Mouse (Mus musculus): Measurements from ENCODE around the gene Clybl. TPM values are rescaled to one million over a fixed set of nuclear protein-coding genes. Genes with fewer than 3 reads are reported as not detected.

Gene Clybl
- polyA plus RNA-seq, 1 experiment from 2014 or later: 28.8 TPM

DNA sequence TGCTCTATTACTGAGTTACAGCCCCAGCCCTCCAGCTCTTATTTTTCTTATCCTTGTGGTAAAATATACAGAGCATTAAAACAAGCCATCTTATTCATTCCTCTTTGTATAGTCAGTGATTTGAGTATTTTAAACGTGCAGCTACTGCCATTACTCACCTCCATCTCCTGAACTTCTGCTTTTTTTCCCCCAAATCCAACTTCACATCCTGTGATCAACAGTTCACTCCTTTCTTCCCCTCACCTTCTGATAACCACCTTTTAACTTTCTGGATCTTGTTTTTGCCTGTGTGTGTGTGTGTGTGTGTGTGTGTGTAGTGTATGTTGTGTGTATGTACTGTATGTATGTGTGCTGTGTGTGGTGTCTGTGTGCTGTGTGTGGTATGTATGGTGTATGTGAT lies 122.3 kb downstream of the Clybl start:
- H3K36me3 ChIP-seq (ENCODE audit: control insufficient read depth, insufficient read depth, low read length): no peaks in the 10 kb centered on the region
- no peak for DNase-seq (ENCODE audit: low spot score)
- H3K27me3 ChIP-seq (ENCODE audit: control insufficient read depth, insufficient read depth, low read length): no peaks in the 10 kb centered on the region
- H3K9ac ChIP-seq (ENCODE audit: low read length): no peak overlapping the region
- TF ChIP-seq CTCF (IDR thresholded peaks at IDR 0.05; ENCODE audit: low read depth) (no peak), EP300 (optimal IDR thresholded peaks at IDR 0.05) (no peak)
- H3K4me1 ChIP-seq (replicated peaks; ENCODE audit: control insufficient read depth, insufficient read depth): no peaks in the 10 kb centered on the region
- H3K4me2 ChIP-seq (replicated peaks; ENCODE audit: low read depth): no peak overlapping the region
- WGBS: 28% methylated on average over 1 of the region's 1 CpGs
- no peaks in the 10 kb centered on the region for H3K9me3 ChIP-seq (ENCODE audit: control insufficient read depth, low read length)
- H3K4me3 ChIP-seq (ENCODE audit: low read depth, low read length): no peak overlapping the region
- ATAC-seq (ENCODE audit: low FRiP score, low TSS enrichment): no peak
- no peak overlapping the region for H3K27ac ChIP-seq (replicated peaks)

DNA sequence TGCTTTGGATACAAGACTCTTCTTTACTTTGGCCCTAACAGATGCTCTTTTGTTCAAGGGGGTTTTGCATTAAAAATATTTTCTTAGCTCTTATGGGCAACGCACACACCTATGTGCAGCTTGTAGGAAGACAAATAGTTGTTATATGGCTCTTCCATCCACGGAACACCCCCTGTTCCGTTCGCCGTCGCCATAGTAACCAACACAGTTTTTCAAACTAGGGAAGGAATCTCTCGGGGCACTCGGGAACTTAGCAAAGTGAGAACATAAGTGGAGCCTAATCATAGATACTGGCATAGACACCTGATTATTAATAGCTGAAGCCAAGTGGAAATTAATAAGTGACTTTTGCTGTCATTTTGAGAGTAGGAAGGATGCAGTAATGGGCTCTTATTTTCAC lies 123.6 kb downstream of the Clybl start:
- H3K27ac ChIP-seq (replicated peaks): no peak overlapping the region
- H3K9ac ChIP-seq (ENCODE audit: low read length): no peak overlapping the region
- H3K27me3 ChIP-seq (ENCODE audit: control insufficient read depth, insufficient read depth, low read length): no peaks in the 10 kb centered on the region
- WGBS: 71% methylated on average over 8 of the region's 8 CpGs
- DNase-seq (ENCODE audit: low spot score): no peak
- no peaks in the 10 kb centered on the region for H3K36me3 ChIP-seq (ENCODE audit: control insufficient read depth, insufficient read depth, low read length)
- TF ChIP-seq CTCF (IDR thresholded peaks at IDR 0.05; ENCODE audit: low read depth) (no peak), EP300 (optimal IDR thresholded peaks at IDR 0.05) (no peak)
- H3K4me2 ChIP-seq (replicated peaks; ENCODE audit: low read depth): no peak overlapping the region
- H3K4me1 ChIP-seq (replicated peaks; ENCODE audit: control insufficient read depth, insufficient read depth): no peaks in the 10 kb centered on the region
- H3K9me3 ChIP-seq (ENCODE audit: control insufficient read depth, low read length): no peaks in the 10 kb centered on the region
- no peak for ATAC-seq (ENCODE audit: low FRiP score, low TSS enrichment)
- H3K4me3 ChIP-seq (ENCODE audit: low read depth, low read length): no peak overlapping the region

- DNase-seq (ENCODE audit: low spot score) (no peak), ATAC-seq (ENCODE audit: low FRiP score, low TSS enrichment) (no peak)
- Histone ChIP-seq H3K9ac (ENCODE audit: low read length) (no peak overlapping the region), H3K36me3 (ENCODE audit: control insufficient read depth, insufficient read depth, low read length) (no peaks in the 10 kb centered on the region), H3K27me3 (ENCODE audit: control insufficient read depth, insufficient read depth, low read length) (no peaks in the 10 kb centered on the region), H3K4me2 (replicated peaks; ENCODE audit: low read depth) (no peak overlapping the region), H3K27ac (replicated peaks) (no peak overlapping the region), H3K9me3 (ENCODE audit: control insufficient read depth, low read length) (no peaks in the 10 kb centered on the region), H3K4me1 (replicated peaks; ENCODE audit: control insufficient read depth, insufficient read depth) (no peaks in the 10 kb centered on the region), H3K4me3 (ENCODE audit: low read depth, low read length) (no peak overlapping the region)
- TF ChIP-seq EP300 (optimal IDR thresholded peaks at IDR 0.05) (no peak), CTCF (IDR thresholded peaks at IDR 0.05; ENCODE audit: low read depth) (peak; percentile 15; the same call in 1 of the 2 replicates)
- WGBS: 95% methylated on average over 6 of the region's 6 CpGs
Measured at GRCm38 (mm10) chr14:122312415-122312814, 130.9 kb downstream of the Clybl start.

DNA sequence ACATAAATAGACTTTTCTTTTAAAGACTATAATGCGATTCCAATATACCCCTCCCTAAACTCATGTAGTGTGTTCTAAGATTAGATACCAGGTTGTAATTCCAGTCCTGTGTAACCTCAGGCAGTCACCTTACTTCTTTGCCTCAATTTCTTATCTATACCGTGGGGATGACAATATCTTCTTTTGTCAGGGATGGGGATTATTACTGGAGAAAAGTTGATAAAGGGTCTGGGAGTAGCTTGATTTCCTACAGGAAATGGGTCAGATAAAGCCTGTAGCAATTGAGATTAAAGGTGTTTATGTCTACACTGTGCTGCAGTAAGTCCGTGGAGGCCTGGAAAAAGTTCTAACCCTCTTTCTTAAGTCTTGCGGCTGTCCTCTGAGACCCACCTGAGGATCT lies 131.8 kb downstream of the Clybl start:
- TF ChIP-seq EP300 (optimal IDR thresholded peaks at IDR 0.05) (no peak), CTCF (IDR thresholded peaks at IDR 0.05; ENCODE audit: low read depth) (no peak)
- H3K36me3 ChIP-seq (ENCODE audit: control insufficient read depth, insufficient read depth, low read length): no peaks in the 10 kb centered on the region
- DNase-seq (ENCODE audit: low spot score) (no peak), ATAC-seq (ENCODE audit: low FRiP score, low TSS enrichment) (no peak)
- no peaks in the 10 kb centered on the region for H3K27me3 ChIP-seq (ENCODE audit: control insufficient read depth, insufficient read depth, low read length)
- no peaks in the 10 kb centered on the region for H3K4me1 ChIP-seq (replicated peaks; ENCODE audit: control insufficient read depth, insufficient read depth)
- no peak overlapping the region for H3K4me2 ChIP-seq (replicated peaks; ENCODE audit: low read depth)
- WGBS: 77% methylated on average over 4 of the region's 4 CpGs
- H3K4me3 ChIP-seq (ENCODE audit: low read depth, low read length): no peak overlapping the region
- no peak overlapping the region for H3K27ac ChIP-seq (replicated peaks)
- H3K9me3 ChIP-seq (ENCODE audit: control insufficient read depth, low read length): no peaks in the 10 kb centered on the region
- H3K9ac ChIP-seq (ENCODE audit: low read length): no peak overlapping the region

DNA sequence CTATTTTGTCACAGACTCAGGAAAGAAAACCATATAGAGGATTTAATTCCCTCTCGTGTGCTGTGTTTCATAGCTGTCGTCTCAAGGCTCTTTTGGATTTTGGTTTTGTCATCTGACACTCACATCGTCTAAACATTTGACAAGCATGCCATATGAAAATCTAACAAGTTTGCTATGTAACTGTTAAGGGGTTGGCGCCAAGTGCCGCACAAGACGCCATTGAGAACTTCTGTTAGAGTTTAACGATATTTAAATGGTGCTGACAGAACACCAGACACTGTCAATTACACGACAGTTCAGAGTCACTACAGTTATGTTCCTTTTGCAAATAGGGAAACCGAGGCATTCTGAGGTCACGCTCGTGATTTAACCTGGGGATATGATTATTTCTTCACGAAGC lies 134.2 kb downstream of the Clybl start:
- Histone ChIP-seq H3K27me3 (ENCODE audit: control insufficient read depth, insufficient read depth, low read length) (no peaks in the 10 kb centered on the region), H3K9ac (ENCODE audit: low read length) (no peak overlapping the region), H3K27ac (replicated peaks) (no peak overlapping the region), H3K9me3 (ENCODE audit: control insufficient read depth, low read length) (no peaks in the 10 kb centered on the region), H3K36me3 (ENCODE audit: control insufficient read depth, insufficient read depth, low read length) (no peaks in the 10 kb centered on the region), H3K4me2 (replicated peaks; ENCODE audit: low read depth) (no peak overlapping the region), H3K4me3 (ENCODE audit: low read depth, low read length) (no peak overlapping the region), H3K4me1 (replicated peaks; ENCODE audit: control insufficient read depth, insufficient read depth) (no peaks in the 10 kb centered on the region)
- DNase-seq (ENCODE audit: low spot score) (no peak), ATAC-seq (ENCODE audit: low FRiP score, low TSS enrichment) (no peak)
- TF ChIP-seq EP300 (optimal IDR thresholded peaks at IDR 0.05): no peak
- TF ChIP-seq CTCF (IDR thresholded peaks at IDR 0.05; ENCODE audit: low read depth): no peak
- WGBS: 92% methylated on average over 12 of the region's 12 CpGs

DNA sequence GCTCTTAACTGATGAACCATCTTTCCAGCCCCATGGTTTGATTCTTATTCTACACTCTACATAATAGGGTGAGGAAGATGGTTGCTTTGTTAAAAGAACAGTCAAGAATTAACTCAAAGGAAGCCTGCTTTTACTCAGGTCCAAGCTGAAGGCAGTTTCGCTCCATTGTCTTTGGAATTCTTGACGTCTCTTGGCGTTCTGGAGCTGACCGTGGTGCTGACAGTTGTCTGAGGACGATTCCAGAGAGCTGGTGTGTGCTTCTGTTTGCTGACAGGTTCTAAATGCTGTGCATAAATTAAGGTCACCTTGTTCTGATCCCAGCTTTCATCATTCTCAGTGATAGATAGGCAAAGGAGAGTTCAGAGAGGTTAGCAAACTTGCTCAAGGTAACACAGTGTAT lies 140.6 kb downstream of the Clybl start:
- peak; percentile 19 for DNase-seq (ENCODE audit: low spot score)
- H3K4me1 ChIP-seq (replicated peaks; ENCODE audit: control insufficient read depth, insufficient read depth): no peaks in the 10 kb centered on the region
- ATAC-seq (ENCODE audit: low FRiP score, low TSS enrichment): no peak
- 13% methylated on average over 5 of the region's 5 CpGs for WGBS
- H3K4me2 ChIP-seq (replicated peaks; ENCODE audit: low read depth): no peak overlapping the region
- H3K36me3 ChIP-seq (ENCODE audit: control insufficient read depth, insufficient read depth, low read length): no peaks in the 10 kb centered on the region
- H3K4me3 ChIP-seq (ENCODE audit: low read depth, low read length): no peak overlapping the region
- H3K9me3 ChIP-seq (ENCODE audit: control insufficient read depth, low read length): no peaks in the 10 kb centered on the region
- H3K9ac ChIP-seq (ENCODE audit: low read length): no peak overlapping the region
- TF ChIP-seq CTCF (IDR thresholded peaks at IDR 0.05; ENCODE audit: low read depth) (no peak), EP300 (optimal IDR thresholded peaks at IDR 0.05) (no peak)
- no peak overlapping the region for H3K27ac ChIP-seq (replicated peaks)
- H3K27me3 ChIP-seq (ENCODE audit: control insufficient read depth, insufficient read depth, low read length): no peaks in the 10 kb centered on the region

Measured in stomach, postnatal 0 days (tissue).